Mouse (Mus musculus): Measurements from ENCODE around the gene Nckap1l.

DNA sequence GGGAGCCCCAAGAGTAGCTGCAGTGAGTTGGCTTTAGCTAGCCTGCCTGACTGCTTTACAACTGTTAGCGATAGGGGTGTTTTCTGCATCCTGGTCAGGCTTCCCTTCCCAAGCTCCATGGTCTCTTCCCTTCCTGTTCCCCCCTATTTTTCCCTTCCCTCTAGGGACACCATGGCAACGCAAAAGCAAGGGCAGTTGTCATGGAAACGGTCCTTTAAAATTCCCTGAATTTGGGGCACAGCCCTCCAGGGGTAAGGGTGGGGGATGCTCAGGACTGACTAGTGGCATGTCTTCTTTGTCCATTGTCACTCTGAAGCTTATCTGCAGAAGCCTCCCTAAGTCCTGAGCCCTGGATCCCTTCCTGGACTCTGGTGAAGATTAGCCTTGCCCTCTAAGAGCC lies 69.6 kb downstream of the Nckap1l start:
- TF ChIP-seq CTCF (IDR thresholded peaks at IDR 0.05; ENCODE audit: borderline replicate concordance, control insufficient read depth, extremely low read depth, insufficient read depth, low read length, poor library complexity), result no peak
- no peak for TF ChIP-seq POLR2A (IDR thresholded peaks at IDR 0.05; ENCODE audit: control insufficient read depth, extremely low read depth, insufficient read depth, low read length, poor library complexity)
